Mouse (Mus musculus): Measurements from ENCODE around the gene Tspyl1. TPM values are rescaled to one million over a fixed set of nuclear protein-coding genes. Genes with fewer than 3 reads are reported as not detected.

Gene Tspyl1
- total RNA-seq (2023): 10 to 100 TPM; 98.2 to 98.8 TPM

DNA sequence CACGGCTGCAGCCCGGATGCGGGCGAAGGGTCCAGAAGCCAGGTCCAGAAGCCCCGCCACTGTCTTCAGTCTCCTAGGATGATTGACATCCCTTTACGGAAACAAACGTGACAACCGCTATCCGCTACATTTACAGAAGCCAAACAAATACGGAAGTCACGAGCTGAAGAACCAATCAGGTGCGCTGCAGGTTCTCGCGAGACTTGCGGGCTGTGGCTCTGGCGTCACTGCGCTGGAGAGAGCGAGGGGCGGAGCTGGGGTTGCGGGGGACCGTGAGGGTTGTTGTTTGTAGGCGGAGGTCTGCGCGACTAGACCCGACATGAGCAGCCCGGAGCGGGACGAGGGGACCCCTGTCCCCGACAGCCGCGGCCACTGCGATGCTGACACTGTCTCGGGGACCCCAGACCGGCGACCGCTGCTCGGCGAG, at the start of gene Tspyl1:
Tspyl1 (plus strand) TSS at position 229 of the 427 bp plus-strand sequence.

GRCm38 (mm10) chr10:34297299-34297979, 15.4 kb downstream of the Tspyl1 start, which contains the start of gene Tspyl4:
TSS of gene Tspyl4 (plus strand) at chr10:34297442.

Other genes with a start within 250 kb of the Tspyl1 start
- not detected for gene Trappc3l, start 244.6 kb upstream of the Tspyl1 start, total RNA-seq (2023)
- gene Calhm4, start 237.9 kb upstream of the Tspyl1 start, total RNA-seq (2023): not detected
- not detected for gene Calhm5, start 185.7 kb upstream of the Tspyl1 start, total RNA-seq (2023)
- 10 to 100 TPM; 17.1 to 18.4 TPM for gene Calhm6, start 154.2 kb upstream of the Tspyl1 start, total RNA-seq (2023)
- gene Dse, start 74.5 kb upstream of the Tspyl1 start, total RNA-seq (2023): 1 to 10 TPM; 2.6 to 3.9 TPM
- gene Tspyl4, start 15.3 kb downstream of the Tspyl1 start, total RNA-seq (2023): 1 to 10 TPM; 6.7 to 9.3 TPM
- not detected for gene Col10a1, start 107.8 kb downstream of the Tspyl1 start, total RNA-seq (2023)
- 10 to 100 TPM; 32.4 to 44.7 TPM for gene Nt5dc1, start 136.4 kb downstream of the Tspyl1 start, total RNA-seq (2023)
- not detected for gene Frk, start 201.2 kb downstream of the Tspyl1 start, total RNA-seq (2023)